Mouse (Mus musculus) cerebellum, adult 11 months (tissue): ENCODE data around the gene Dppa3.
A peak's percentile ranks its signal among the peaks of the same experiment; 100 is the strongest.

Source experiments
- DNase-seq: peaks from one replicate; pipeline ENCODE4 v3.0.0; 2022

Dppa3 gene

DNA sequence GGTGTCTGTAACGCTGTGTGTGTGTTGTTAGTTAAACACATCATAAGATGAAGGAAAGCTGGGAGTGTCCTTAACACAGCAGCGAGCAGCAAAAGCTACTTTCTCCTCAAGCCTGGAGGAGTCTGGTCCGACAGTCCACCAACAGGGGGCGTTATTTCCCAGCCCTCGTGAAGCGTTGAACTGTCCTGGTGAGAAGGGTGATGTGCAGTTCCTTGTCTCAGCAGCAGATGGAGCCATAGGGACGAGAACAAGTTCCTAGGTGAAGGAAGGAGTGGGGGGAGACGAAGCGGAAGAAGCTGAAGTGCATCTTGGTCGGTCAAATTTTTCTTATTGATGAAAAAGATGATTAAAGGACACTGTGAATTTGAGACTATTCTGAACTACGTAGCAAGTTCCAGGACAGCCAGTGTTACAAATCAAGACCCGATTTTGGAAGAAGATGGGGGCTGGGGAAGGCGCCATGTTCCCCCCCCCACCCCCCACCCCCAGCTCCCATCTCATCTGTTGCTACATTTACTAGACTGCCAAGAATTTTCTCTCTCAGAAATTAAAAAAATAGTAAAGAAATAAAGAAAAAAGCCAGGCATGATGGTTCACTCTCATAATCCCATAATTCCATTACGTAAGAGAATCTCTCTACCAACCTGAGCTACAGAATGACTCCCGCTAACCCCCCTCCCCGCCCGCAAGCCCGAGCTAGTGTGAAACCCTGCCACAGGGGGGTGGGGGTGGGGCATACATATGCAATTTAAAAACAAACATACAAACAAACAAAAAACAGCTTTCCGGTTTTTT lies 43.4 kb downstream of the Dppa3 start:
- DNase-seq = peak; percentile 96

DNA sequence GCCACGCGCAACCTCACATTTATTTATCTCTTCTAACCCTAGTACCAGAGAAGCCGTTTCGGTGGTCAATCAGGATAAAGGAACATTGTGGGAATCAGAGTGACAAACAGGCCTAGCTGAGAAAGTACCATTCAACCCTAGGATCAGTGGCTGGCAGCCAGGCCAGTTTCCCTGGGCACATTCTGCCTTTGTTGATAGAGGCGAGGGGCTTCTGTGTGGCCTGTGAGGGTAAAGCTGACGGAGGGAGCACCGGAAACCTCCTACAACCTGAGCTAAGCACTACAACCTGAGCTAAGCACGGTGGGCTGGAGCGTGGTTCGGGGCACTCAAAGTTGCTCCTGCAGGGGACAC lies 44.0 kb downstream of the Dppa3 start:
- DNase-seq = peak; percentile 15

DNA sequence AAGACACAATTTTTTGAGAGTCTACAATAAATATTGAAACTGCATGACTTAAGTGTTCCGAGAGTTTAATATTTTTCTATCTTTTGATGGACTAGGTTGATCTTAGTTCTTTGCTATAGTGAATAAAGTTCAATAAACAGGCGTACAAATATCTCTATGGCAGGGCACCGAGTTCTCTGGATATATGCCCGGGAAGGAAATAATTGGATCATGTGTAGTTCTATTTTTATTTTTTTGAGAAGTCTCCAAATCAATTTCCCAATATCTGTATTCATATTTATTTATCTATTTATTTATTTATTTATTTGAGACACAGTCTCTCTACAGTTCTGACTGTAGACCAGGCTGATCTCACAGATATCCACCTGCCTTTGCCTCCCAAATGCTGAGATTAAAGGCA lies 44.6 kb downstream of the Dppa3 start:
- no peak for DNase-seq

DNA sequence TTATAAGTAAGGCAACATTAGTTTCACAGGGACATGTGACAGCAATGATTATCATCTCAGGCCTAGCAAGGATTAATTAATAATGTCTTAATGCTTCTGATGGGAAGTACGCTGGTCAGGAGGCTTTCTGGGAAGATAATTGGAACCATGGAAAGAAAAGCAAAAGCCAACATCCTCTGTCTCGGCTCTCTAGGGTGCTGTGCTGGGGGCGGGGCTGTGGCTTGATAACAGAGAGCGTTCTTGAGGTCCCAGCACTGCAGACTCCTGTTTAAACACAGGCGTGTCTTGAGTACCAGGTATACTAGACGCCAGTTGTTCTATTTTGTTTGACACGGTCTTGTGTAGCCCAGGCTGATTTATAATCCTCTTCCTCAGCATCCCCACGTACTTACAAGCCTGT lies 46.5 kb downstream of the Dppa3 start:
- DNase-seq = no peak
